Mouse (Mus musculus): ENCODE data around the gene Pomgnt1. TPM values are rescaled to one million over a fixed set of nuclear protein-coding genes. Genes with fewer than 3 reads are reported as not detected.

Pomgnt1 gene
- total RNA-seq (2021) = 10 to 100 TPM; 69.2 to 77.9 TPM
- long read RNA-seq, experiment 1, transcript Pomgnt1-203 (22 exons, 2,719 nt) = major isoform, 90 of 108 reads
- long read RNA-seq, experiment 1, partial matches to known transcripts = 2 of 108 reads
- long read RNA-seq, experiment 1, other reads (novel, unspliced or antisense) = 16 of 108 reads
- long read RNA-seq, experiment 2, transcript Pomgnt1-203 (22 exons, 2,719 nt) = major isoform, 129 of 159 reads
- long read RNA-seq, experiment 2, partial matches to known transcripts = 3 of 159 reads
- long read RNA-seq, experiment 2, other reads (novel, unspliced or antisense) = 25 of 159 reads

DNA sequence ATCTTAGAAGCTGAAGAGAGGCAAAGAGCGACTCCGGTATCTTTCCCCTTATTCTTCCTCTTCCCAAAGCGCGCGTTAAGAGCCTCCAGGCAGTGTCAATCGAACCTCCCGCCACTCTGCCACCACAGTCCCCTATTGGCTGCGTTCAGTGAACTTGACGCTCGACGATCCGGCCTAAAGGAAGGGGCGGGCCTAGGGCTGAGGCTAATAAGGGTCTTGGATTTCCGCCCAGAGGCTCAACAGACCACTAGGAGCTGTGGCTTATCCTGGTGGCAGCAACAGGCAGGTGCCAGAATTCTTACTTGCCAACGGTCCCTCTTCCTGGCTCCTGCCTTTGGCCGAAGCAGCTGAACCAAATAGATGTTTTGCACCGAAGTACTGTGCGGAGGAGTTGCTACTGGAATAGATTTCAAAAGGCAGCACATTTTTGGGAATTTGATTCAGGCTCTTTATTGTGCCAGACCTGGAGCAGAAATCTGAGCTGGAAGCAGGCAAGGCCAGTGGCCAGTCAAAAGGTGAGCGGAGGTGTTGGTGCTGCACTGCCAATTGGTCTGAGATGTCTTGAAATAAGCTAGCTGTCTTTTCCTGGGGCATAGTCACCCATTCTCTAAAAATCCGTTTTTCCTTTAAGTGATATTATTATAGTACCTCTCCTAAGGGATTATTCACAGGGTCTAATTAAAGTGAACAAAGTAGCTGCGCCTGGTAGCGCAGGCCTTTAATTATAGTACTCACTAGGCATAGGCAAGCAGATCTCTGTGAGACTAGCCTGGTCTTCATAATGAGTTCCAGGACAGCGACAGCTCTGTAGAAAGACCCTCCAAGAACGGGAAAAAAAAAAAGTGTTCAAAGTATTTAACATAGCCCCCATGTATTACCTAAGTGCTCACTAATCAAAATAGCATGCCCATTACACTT is at the start of gene Pomgnt1, which contains the start of gene Rad54l:
Gene Pomgnt1 (plus strand): TSS at position 239 of the 918 bp plus-strand sequence.
Gene Rad54l (minus strand): TSS at position 89 of the 918 bp plus-strand sequence.
- peak; percentile 55 for TF ChIP-seq CTCF (conservative IDR thresholded peaks at IDR 0.05)
- peak; percentile 73 to 81 for DNase-seq (ENCODE audit: low spot score in 2 of 2)
- H3K27ac ChIP-seq = peak within 1 kb of the TSS; percentile 88
- H3K4me3 ChIP-seq = peak within 1 kb of the TSS; percentile 59

DNA sequence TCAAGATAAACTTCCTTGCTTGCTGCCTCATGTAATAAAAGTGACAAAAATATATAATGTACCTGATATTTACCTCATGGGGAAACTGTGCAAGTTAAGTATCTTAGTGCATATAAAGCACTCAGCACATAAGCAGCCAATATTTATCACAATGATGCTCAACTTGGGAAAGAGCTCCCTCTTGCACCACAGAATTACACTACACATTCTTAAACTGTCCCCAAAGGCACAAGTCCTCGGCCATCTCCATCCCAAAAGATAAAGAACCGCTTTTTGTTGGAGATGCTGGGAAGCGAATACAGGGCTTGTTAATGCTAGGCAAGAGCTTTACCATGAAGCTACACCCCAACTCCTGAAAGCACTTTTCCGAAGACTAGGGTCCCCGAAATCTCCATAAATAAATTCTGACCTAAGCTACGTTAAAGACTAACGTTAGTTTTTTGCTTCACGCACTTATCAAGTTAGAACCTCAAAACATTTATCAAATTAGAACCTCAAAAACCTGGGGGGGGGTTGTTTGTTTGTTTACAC is 49.4 kb upstream of the Pomgnt1 start:
- Histone ChIP-seq H3K27ac (peak overlapping the region; percentile 96), H3K4me3 (peak overlapping the region; percentile 86)
- DNase-seq (ENCODE audit: low spot score in 2 of 2) = no peak
- peak; percentile 63 for TF ChIP-seq CTCF (conservative IDR thresholded peaks at IDR 0.05)

DNA sequence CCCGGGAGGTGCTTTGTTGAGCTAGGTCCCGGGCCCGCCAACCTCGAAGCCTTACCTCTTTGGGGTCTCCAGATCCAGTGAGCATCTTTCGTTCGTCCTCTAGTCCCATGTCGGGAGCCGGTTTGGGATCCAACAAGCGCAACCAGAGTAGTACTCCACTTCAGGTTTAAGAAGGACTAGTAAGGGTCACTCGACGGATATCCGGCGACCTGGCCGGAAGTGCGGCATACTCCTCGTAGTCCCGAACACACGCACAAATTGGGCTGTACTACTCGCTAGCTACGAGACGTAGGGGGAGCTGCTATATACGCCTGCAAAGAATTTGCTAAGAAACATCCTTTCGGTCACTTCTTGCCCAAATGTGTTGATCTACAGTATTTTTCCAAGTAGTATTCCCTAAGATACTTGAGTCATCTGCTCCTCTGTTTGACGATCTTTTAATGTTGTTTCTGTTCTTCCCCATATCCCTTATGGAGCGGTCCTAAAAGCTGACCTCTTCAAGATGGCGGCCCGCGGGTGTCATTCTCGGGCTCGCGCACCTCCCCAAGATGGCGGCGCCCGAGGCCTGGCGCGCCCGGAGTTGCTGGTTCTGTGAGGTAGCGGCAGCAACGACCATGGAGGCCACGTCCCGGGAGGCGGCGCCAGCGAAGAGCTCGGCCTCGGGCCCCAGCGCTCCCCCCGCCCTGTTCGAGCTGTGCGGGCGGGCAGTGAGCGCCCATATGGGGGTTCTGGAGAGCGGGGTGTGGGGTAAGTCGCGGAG is 48.6 kb upstream of the Pomgnt1 start, which contains the start of the genes Uqcrh and Lrrc41:
Gene Uqcrh (minus strand): TSS at position 211 of the 760 bp plus-strand sequence.
Gene Lrrc41 (plus strand): TSS at position 409 of the 760 bp plus-strand sequence.
- DNase-seq (ENCODE audit: low spot score in 2 of 2) = peak; percentile 96
- TF ChIP-seq CTCF (conservative IDR thresholded peaks at IDR 0.05) = no peak
- H3K4me3 ChIP-seq = peak within 1 kb of the TSS; percentile 86
- peak within 1 kb of the TSS; percentile 96 for H3K27ac ChIP-seq

DNA sequence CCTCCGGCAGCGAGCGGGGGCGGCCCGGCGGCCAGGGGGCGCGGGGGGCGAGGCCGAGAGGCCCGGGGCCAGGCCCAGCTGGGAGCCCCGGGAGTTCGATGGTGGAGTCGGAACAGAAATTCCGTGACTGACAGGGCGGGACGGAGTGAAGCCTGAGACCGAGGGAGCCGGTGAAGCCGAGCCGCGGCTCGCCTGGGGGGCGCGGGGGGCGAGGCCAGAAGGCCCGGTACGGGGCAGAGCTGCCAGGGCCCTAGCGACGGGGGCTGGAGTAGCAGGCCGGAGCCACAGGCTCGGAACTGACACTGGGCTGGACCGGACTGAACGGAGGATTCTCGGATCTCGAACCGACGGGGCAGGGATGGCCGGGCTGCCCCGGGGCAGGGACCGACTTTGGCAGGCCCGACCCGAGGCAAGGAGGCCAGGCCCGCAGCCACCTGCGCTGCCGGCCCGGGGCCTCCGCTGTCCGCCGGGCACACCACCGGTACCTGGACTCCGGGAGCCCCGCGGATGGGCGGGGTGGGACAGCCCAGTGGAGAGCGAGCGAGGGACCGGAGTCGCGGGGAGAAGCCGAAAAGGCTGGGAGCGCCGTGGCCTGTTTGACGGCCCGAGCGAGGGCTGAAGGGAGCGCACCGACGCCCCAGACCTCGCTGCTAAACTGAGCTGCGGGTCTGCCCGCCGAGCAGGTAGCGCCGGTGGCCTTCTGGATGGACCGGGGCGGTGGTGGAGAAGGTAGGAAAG is 47.8 kb upstream of the Pomgnt1 start:
- DNase-seq (ENCODE audit: low spot score in 2 of 2) = peak in 1 of 2 experiments; percentile 46
- Histone ChIP-seq H3K4me3 (peak overlapping the region; percentile 86), H3K27ac (peak overlapping the region; percentile 96)
- TF ChIP-seq CTCF (conservative IDR thresholded peaks at IDR 0.05) = peak; percentile 70

DNA sequence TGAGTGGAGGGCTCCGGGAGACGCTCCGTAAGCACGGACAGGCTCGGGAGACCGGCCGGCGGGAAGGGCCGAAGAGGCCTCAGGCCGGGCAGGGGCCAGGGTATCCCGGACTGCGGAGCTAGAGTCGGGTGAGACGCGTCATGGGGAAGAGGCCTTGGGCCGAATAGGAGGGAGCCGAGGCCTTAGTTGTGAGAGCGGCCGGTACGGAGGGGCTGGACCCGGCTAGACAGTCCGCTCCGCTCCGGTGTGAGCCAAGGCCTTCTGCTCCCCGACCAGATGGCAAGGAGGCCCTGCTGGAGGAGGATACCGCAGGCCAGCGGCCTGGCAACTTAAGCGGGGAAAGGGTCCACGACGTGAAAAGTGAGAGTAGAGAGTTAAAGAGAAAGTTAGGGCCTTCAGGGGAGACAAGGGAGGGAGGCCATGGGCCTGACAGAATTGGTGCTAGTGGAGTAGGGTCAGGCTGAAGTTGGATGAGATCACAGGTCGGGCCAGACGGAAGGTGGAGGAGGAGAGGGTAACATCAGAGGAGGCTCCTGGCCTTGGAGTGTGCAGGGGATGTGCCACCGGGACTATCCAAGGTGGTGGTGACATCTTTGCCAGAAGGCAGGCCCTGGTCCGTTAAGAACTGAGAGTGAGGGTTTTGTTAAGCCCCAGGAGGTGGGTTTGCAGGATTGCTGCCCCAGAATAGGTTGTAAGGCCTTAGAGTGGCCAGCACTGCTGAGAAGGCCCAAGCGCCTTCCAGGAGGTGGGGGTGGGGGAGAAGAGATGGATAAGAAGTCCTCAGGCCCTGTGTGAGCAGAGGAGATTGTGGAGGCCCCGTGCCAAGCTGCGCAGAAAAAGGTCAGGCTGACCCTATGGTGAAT is 47.0 kb upstream of the Pomgnt1 start:
- H3K27ac ChIP-seq = peak overlapping the region; percentile 96
- peak overlapping the region; percentile 86 for H3K4me3 ChIP-seq
- no peak for TF ChIP-seq CTCF (conservative IDR thresholded peaks at IDR 0.05)
- DNase-seq (ENCODE audit: low spot score in 2 of 2) = no peak

DNA sequence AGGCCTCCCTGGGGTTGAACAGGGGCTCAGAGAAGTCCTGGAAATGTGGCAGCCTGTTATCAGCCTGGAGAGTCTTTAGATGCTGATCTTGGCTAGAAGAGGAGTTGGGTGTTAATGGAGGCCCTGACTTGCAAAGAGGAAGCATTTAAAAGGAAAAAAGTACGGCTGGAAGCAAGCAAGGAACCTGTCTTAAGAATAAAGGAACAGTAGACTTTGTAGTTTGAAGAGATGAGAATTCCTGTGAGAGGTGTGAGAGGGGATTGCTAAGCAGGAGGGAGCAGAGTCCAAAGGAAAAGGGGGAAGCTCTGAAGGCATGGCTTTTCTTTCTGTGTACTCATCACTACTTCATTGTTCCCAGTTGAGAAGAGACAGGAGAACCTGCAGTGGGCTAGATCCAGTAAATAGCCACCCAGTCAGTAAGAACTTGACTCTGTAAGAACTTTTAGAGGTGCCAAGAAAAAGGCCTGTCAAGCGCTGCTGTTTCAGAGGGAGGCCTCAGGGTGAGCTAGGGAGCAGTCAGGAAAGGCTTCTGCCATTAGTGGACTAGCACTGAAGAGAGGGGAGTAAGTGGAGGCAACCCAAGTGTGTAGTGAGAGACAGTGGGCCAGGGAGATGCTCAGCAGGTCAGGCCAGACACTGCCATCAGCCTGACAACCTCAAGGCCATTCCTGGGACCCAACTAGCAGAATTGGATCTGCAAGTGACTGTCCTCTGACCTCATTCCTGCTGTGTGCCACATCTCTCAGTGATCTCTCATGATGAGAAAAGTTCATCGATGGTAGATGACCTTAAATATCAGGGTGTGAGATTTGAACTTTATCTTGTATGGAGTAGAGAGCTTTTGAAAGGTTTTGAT is 46.2 kb upstream of the Pomgnt1 start:
- TF ChIP-seq CTCF (conservative IDR thresholded peaks at IDR 0.05) = no peak
- peak overlapping the region; percentile 86 for H3K4me3 ChIP-seq
- peak overlapping the region; percentile 96 for H3K27ac ChIP-seq
- no peak for DNase-seq (ENCODE audit: low spot score in 2 of 2)

DNA sequence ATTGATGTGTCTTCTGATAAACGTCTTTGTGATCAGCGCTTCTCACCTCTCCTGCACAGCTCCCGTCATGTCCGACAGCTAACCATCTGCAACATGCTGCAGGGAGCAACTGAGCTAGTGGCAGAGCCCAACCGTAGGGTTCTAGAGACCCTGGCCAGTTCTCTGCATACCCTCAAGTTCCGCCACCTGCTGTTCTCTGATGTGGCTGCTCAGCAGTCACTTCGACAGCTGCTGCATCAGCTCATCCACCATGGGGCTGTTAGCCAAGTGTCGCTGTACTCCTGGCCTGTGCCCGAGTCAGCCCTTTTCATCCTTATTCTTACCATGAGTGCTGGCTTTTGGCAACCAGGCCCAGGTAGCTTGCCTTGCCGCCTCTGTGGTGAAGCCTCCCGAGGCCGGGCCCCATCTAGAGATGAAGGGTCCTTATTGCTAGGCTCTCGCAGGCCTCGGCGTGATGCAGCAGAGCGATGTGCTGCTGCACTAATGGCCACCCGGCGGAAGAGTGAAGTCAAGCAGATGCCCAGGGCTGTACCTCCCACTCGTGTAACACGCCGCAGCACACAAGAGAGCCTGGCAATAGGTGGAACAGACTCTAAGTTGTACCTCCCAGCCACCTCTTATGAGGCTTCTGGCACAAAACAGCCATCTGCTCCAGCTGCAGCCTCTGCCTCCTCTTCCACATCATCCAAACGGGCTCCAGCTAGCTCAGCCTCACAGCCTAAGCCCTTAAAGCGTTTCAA is 35.0 kb upstream of the Pomgnt1 start:
- DNase-seq (ENCODE audit: low spot score in 2 of 2) = no peak
- TF ChIP-seq CTCF (conservative IDR thresholded peaks at IDR 0.05) = no peak
- no peak overlapping the region; the same call in 1 of the 2 replicates for H3K27ac ChIP-seq

DNA sequence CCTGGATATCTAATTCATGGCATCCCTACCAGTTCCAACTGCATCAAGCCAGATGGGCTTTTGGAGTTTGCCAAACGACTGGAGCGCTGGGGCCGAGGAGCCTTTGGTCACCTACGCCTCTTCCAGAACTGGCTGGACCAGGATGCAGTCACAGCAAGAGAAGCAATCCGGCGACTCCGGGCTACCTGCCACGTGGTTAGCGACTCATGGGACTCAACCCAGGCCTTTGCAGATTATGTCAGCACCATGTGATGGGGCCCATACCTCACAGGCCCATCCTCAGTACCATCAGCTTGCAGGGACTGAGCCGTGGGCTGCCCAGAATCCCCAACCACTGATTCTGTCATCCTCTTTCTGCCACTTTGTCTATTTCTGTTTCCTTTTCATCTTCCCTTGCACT is 27.3 kb upstream of the Pomgnt1 start:
- DNase-seq (ENCODE audit: low spot score in 2 of 2) = no peak
- Histone ChIP-seq H3K27ac (no peak overlapping the region), H3K4me3 (no peak overlapping the region)
- no peak for TF ChIP-seq CTCF (conservative IDR thresholded peaks at IDR 0.05)

More for the DNA sequence above, 35.0 kb upstream of the Pomgnt1 start:
- no peak overlapping the region for H3K4me3 ChIP-seq

DNA sequence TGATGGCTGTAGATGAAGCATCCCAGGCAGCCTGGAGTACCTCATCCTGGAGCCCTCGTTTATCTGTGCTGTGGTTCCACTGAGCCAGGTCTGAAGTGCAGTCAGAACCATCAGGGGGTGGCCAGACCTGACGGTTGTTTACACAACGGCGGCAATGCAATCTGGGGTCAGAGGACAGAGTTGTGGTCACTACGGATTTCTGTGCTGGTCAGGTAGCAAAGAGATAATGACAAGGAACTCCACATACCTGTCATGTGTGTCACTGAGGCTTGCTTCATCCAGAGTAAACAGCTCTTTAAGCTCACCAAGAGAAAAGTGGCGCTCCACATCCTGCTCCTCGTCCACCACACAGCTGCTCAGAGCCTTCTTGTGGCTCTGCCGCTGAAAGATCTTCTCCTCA is 26.4 kb upstream of the Pomgnt1 start:
- DNase-seq (ENCODE audit: low spot score in 2 of 2) = no peak
- TF ChIP-seq CTCF (conservative IDR thresholded peaks at IDR 0.05) = no peak
- H3K27ac ChIP-seq = no peak overlapping the region
- no peak overlapping the region for H3K4me3 ChIP-seq
